Mouse (Mus musculus) thymus, adult 2 months (tissue): ENCODE results near the gene Oxnad1. TPM values are rescaled to one million over a fixed set of nuclear protein-coding genes. Genes with fewer than 3 reads are reported as not detected.
"Not testable (repeated sequence)": the region's sequence is repeated elsewhere in the genome, so short reads cannot be mapped to it uniquely, and the experiment has no call there.

Experiments
- DNase-seq: peaks from one replicate; pipeline ENCODE4 v3.0.0; 2021
- H3K27ac ChIP-seq: fragments of 200-500 bp; 2 replicates; pipeline ENCODE4 v1.5.1; 2012; ENCODE audit warnings: low read length, control low read depth; ENCODE audit not compliant: control insufficient read depth, insufficient read depth
- H3K27me3 ChIP-seq: fragments of 200-500 bp; 2 replicates; pipeline ENCODE4 v1.6.1; 2012; ENCODE audit warnings: mild to moderate bottlenecking, low read length, moderate library complexity, mixed read lengths; ENCODE audit not compliant: control insufficient read depth, insufficient read depth
- H3K36me3 ChIP-seq: fragments of 200-500 bp; 2 replicates; pipeline ENCODE4 v1.6.1; 2012; ENCODE audit warnings: mild to moderate bottlenecking, low read length, moderate library complexity; ENCODE audit not compliant: control insufficient read depth, insufficient read depth
- H3K4me1 ChIP-seq: fragments of 200-500 bp; replicated peaks from 2 replicates; pipeline ENCODE4 v1.6.1; 2012; ENCODE audit warnings: low read length; ENCODE audit not compliant: control insufficient read depth, insufficient read depth
- H3K4me3 ChIP-seq: fragments of 200-500 bp; 2 replicates; pipeline ENCODE4 v1.5.1; 2012; ENCODE audit warnings: mild to moderate bottlenecking, low read length, control low read depth, moderate library complexity; ENCODE audit not compliant: control insufficient read depth, insufficient read depth
- CTCF ChIP-seq: fragments of 200-500 bp; IDR thresholded peaks from 2 replicates; pipeline ENCODE4 v1.5.1; 2012; ENCODE audit warnings: mild to moderate bottlenecking, control low read depth, low read length, moderate library complexity, borderline replicate concordance; ENCODE audit not compliant: control insufficient read depth, poor library complexity, insufficient read depth; ENCODE audit errors: extremely low read depth
- POLR2A ChIP-seq: fragments of 200-500 bp; IDR thresholded peaks from 2 replicates; pipeline ENCODE4 v1.6.1; 2012; ENCODE audit warnings: mild to moderate bottlenecking, low read length, control low read depth, moderate library complexity; ENCODE audit not compliant: control insufficient read depth, poor library complexity, insufficient read depth; ENCODE audit errors: extremely low read depth
- WGBS: fragments of 180-500 bp; shearing (Covaris S2); methylation state at CpG from one replicate; pipeline ENCODE4 v1.1.7; 2018; 5-methylcytosine and 5-hydroxymethylcytosine counted together
- polyA plus RNA-seq: library from polyadenylated mRNA; depleted of rRNA; stranded (reverse); fragments of >200 nt; gene quantifications from 2 replicates; pipeline ENCODE4 v1.2.3, GENCODE M21; 2012

Gene Oxnad1
- polyA plus RNA-seq, 1 experiment = 20.3 TPM

DNA sequence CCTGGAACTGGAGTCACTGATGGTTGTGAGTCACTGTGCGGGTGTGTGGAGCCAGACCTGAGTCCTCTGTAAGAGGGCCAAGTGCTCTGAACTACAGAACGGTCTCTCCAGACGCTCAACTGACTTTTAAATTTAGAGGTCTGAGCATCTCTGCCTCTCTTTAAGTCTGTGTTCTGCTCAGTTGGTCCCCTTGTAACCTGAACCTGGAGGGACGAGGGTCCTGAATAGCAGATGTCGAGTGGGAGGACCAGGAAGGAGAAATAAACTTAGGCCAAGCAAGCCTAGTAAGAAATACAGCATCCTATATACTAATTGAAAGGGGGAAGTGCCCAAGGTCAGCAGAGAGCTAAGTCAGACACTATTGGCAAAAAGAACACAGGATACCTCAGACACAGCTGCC, 11.6 kb downstream of the Oxnad1 start:
- H3K4me1 ChIP-seq = no peaks in the 10 kb centered on the region
- H3K27ac ChIP-seq = no peak overlapping the region
- DNase-seq = no peak
- H3K4me3 ChIP-seq = no peak overlapping the region
- 92% methylated on average over 5 of the region's 5 CpGs for WGBS
- TF ChIP-seq POLR2A = no peak
- no peak for TF ChIP-seq CTCF
- peaks cover 14% of the 10 kb centered on the region for H3K36me3 ChIP-seq
- H3K27me3 ChIP-seq = no peaks in the 10 kb centered on the region

DNA sequence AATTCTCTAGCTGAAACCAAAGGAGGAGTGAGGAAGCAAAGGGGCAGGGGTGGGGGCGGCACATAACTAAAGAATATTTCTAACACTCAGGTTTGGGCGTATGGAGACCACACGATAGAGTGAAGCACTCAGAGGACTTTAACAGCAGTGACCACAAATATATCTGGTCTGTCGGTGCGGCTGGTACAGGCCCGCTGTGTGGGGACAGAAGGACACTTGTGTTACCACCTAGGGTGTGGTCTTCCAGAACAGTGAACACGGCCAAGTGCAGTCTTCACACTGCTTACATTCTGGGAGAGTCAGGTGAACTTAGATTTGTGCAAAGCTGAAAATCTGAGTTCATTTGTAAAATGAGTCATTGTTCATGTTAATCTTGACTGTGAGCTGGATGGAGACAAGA, 12.5 kb downstream of the Oxnad1 start:
- Histone ChIP-seq H3K4me3 (no peak overlapping the region), H3K4me1 (no peaks in the 10 kb centered on the region), H3K36me3 (peaks cover 18% of the 10 kb centered on the region), H3K27me3 (no peaks in the 10 kb centered on the region), H3K27ac (no peak overlapping the region)
- TF ChIP-seq CTCF = no peak
- TF ChIP-seq POLR2A = no peak
- WGBS = 97% methylated on average over 7 of the region's 7 CpGs
- DNase-seq = no peak

DNA sequence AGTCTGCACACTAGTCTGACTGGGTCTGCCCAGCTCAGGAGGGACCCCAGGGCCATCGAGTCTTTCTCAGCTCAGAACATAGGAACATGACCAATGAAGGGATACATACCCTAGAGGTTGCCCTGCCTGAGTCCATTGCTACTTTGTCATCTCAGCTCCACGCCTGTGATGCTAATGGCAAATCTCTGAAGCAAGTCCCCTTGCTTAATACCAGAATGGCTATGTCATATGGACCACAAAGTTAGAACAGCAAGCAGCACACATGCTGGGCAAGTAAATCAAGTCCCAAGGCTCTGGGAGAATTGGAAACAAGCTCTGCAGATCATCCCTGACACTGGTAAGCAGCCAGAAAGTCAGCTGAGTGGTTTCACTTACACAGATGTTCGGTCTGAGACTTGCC, 13.8 kb downstream of the Oxnad1 start:
- no peaks in the 10 kb centered on the region for H3K4me1 ChIP-seq
- no peak for DNase-seq
- H3K27me3 ChIP-seq = no peaks in the 10 kb centered on the region
- WGBS = 95% methylated on average over 3 of the region's 3 CpGs
- TF ChIP-seq CTCF = no peak
- TF ChIP-seq POLR2A = no peak
- H3K36me3 ChIP-seq = peaks cover 18% of the 10 kb centered on the region
- no peak overlapping the region for H3K27ac ChIP-seq
- no peak overlapping the region for H3K4me3 ChIP-seq

DNA sequence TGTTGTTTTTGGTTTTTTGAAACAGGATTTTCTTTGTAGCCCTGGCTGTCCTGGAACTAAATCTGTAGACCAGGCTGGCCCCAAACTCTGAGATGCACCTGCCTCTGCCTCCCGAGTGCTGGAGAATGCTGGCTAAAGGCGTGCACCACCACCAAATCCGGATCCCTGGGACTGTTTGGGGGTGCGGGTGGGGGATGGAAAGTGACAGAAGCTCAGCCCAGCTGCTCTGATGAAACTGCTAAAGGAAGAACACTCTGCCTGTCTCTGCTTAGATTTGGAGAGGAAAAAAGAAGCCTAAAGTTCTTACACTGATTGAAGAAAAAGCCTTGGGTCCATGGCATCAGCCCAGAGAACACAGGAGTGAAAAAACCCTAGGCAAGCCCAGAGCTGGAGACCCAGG, 18.4 kb downstream of the Oxnad1 start:
- TF ChIP-seq POLR2A (no peak), CTCF (no peak)
- no peaks in the 10 kb centered on the region for H3K27me3 ChIP-seq
- H3K4me3 ChIP-seq = no peak overlapping the region
- WGBS = 96% methylated on average over 4 of the region's 4 CpGs
- no peak overlapping the region for H3K27ac ChIP-seq
- no peak for DNase-seq
- H3K4me1 ChIP-seq = no peaks in the 10 kb centered on the region
- H3K36me3 ChIP-seq = peaks cover 7% of the 10 kb centered on the region; the same call in 1 of the 2 replicates

DNA sequence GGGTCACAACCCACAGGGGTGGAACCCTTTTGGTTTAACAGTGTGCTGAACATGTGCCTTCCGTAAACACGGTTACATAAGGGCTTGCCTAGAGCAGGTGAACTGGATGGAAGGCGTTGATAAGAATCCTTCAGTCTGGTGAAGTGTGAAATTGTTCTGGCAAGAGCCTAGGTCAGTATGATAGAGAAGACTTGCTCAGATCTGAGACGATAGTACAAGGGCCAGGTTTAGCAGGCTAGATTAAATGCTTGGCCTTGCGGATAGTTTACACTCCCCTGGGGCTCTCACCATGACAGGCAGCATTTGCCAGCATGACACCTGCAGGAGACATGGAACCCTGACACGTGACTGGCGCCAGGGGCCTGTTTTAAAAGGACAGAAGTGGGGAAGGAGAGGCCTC, 20.5 kb downstream of the Oxnad1 start:
- Histone ChIP-seq H3K27me3 (no peaks in the 10 kb centered on the region), H3K27ac (no peak overlapping the region), H3K36me3 (0 out of 2 replicates have a peak, but pooled peaks cover 4% of the 10 kb centered on the region), H3K4me1 (no peaks in the 10 kb centered on the region), H3K4me3 (no peak overlapping the region)
- whole genome bisulfite sequencing = 88% methylated on average over 7 of the region's 7 CpGs
- no peak for DNase-seq
- TF ChIP-seq POLR2A (no peak), CTCF (no peak)

DNA sequence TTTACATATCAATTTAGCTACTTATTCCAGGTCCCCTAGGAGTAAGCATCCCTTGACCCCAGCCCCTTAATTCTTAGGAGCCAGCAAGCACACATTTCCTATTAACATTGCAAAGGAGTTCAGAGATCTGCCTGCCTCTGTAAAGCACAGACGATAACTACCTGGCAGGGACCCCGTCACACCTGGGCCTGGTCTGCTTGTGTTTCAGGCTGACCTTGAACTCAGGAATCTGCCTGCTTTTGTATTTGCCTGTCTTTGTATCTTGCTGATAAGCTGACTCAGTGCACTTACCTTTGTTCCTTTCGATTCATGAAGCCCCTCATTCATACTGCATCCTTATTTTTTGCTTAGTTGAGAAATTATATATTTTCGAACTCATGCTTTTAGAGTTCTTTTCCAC, 21.7 kb downstream of the Oxnad1 start:
- Histone ChIP-seq H3K4me1 (no peaks in the 10 kb centered on the region), H3K27ac (no peak overlapping the region), H3K36me3 (0 out of 2 replicates have a peak, but pooled peaks cover 4% of the 10 kb centered on the region), H3K4me3 (no peak overlapping the region), H3K27me3 (no peaks in the 10 kb centered on the region)
- TF ChIP-seq CTCF = no peak
- no peak for TF ChIP-seq POLR2A
- DNase-seq = no peak
- 95% methylated on average over 4 of the region's 4 CpGs for WGBS

DNA sequence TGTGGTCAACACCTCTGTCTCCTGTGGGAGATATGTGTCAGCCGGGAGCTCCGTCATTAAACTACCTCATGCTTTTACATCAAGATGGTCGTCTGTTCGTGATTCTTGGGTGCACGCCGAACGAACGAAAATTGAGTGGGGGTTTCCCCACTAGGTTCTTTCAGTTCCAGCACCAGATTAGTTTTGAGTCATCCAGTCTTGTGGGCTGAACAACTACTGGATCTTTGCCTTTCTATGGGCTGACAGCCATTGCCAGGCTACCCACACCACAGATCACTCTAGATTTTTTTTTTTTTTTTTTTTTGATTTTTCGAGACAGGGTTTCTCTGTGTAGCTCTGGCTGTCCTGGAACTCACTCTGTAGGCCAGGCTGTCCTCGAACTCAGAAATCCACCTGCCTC, 26.9 kb downstream of the Oxnad1 start:
- not testable (repeated sequence) for H3K4me3 ChIP-seq, H3K27me3 ChIP-seq, H3K36me3 ChIP-seq, H3K27ac ChIP-seq, DNase-seq, H3K4me1 ChIP-seq
- 93% methylated on average over 10 of the region's 10 CpGs for WGBS
